Mouse (Mus musculus) erythroblast, embryonic 14.5 days (primary cell): Measurements from ENCODE around the gene Htr7.

ENCODE experiments used
- GATA1 ChIP-seq: IDR thresholded peaks from 2 replicates; pipeline ENCODE4 v1.6.1; 2012; ENCODE audit warnings: low read length, inconsistent platforms, mixed read lengths
- TAL1 ChIP-seq: IDR thresholded peaks from 3 replicates; pipeline ENCODE4 v1.6.1; 2012; ENCODE audit warnings: low read length, inconsistent platforms, mixed read lengths

DNA sequence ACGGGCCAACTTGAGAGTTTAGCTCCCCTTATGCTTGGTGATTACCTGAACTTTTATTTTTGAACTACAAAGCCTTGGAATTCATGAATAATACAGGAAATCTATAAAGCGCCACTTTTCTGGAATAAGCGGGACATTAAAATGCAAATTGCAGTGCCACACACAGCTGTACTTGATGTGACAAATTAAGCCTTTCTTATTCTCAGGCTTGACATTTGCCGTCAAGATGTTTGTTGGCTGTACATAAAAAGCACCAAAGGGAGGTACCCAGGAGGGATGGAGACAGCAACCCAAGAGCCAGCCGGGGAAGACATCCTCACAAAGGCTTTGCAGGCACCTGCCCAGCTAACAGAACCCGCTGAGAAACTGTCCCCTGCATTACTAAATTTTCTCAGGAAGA is 56.4 kb downstream of the Htr7 start:
- no peak for TF ChIP-seq TAL1
- TF ChIP-seq GATA1 = no peak
